Mouse (Mus musculus): Measurements from ENCODE around the gene Rb1.

DNA sequence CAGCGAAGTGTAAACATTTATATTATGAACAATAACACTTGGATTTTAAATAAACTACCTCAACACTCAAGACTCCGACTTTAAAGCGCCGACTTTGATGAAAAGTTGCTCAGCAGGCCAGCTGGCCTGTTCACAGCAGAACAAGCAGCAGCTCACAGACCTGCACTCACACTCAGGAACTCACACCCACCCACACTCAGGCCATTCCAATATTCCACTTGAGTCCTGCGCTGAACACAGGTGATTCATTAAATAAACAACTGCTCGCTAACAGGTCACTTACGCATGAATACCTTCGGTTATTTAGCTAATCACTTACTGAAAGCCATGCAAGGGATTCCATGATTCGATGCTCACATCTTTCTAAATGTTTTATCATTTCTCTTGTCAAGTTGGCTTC, 63.4 kb downstream of the Rb1 start:
- no peak for TF ChIP-seq CTCF (IDR thresholded peaks at IDR 0.05; ENCODE audit: low read depth)
- TF ChIP-seq EP300 (optimal IDR thresholded peaks at IDR 0.05), result no peak

Measured in stomach, postnatal 0 days (tissue).